Mouse (Mus musculus): ENCODE measurements around the gene Fcna. TPM values are rescaled to one million over a fixed set of nuclear protein-coding genes. Genes with fewer than 3 reads are reported as not detected.
A peak's percentile ranks its signal among the peaks of the same experiment; 100 is the strongest.

Gene Fcna
- total RNA-seq, 2 experiments from 2014 or later = 6.3 TPM

GRCm38 (mm10) chr2:25579737-25580460 lies 47.9 kb downstream of the Fcna start:
- DNase-seq = no peak
- intact Hi-C loops (cut with DNase I) = no loop called here

DNA sequence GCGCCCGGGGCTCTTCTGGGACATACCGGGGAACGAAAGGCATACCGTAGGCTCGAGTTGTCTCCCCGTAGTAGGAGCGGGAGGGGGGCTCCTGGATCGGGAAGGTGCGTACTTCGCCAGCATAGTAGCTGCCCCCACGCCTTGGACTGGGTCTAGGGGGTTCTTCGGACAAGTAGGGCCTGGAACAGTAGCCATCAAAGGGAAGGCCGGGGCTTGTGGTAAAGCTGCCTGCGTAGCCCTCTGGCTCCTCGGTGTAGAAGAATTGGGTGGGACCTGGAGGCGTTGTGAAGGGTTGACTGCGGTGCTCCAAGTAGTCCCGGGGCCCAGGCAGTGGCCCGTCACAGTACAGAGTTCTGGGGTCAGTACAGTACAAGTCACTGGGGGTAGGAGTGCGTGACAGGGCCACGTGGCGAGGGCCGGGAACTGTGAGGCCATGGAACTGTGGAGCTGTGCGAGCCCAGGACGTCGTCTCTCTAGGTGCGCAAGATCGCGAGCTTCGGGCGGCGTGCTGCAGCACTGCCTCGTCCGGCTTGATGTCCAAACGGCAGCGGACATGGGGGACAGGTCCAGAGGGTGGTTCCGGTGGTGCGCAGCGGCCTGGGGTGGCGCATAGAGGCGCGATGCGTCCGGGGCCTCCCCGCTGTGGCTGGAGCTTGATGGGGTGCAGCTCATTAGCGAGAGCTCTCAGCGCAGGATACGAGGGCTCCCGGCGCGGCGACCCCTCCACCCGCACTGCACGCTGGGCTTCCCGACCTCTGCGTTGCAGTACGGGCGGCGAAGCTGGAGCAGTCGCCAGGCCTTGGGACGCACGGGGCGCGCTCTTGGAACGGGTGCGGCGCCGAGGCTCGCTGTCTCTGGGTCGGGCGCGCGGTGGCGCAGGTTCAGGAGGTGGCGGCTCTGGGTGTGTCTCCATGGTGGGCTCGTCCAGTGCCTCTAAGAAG lies 48.8 kb downstream of the Fcna start:
- intact Hi-C loops (cut with DNase I) = no loop called here
- DNase-seq = no peak

GRCm38 (mm10) chr2:25577951-25578795 lies 49.7 kb downstream of the Fcna start:
- no peak for DNase-seq
- intact Hi-C loops (cut with DNase I) = no loop called here

- intact Hi-C loops (cut with DNase I) = no loop called here
- no peak for DNase-seq
Measured at GRCm38 (mm10) chr2:25576965-25577891, 50.6 kb downstream of the Fcna start.

- DNase-seq = no peak
- intact Hi-C loops (cut with DNase I) = no loop called here
Measured at GRCm38 (mm10) chr2:25576028-25576850, 51.6 kb downstream of the Fcna start.

GRCm38 (mm10) chr2:25575432-25576027 lies 52.3 kb downstream of the Fcna start:
- intact Hi-C loops (cut with DNase I) = no loop called here

More at GRCm38 (mm10) chr2:25575432-25576027, 52.3 kb downstream of the Fcna start:
- DNase-seq = peak; percentile 45 to 56

Other genes starting within 250 kb of the Fcna start
- 10 to 100 TPM; 16.1 to 17.0 TPM for gene Entpd2, start 232.2 kb downstream of the Fcna start, total RNA-seq (2021)
- gene Npdc1, start 228.7 kb downstream of the Fcna start, total RNA-seq (2021) = 10 to 100 TPM; 33.8 to 37.1 TPM
- not detected for gene Fut7, start 204.8 kb downstream of the Fcna start, total RNA-seq (2021)
- 10 to 100 TPM; 22.0 to 24.4 TPM for gene Abca2, start 199.3 kb downstream of the Fcna start, total RNA-seq (2021)
- gene Clic3, start 171.2 kb downstream of the Fcna start, total RNA-seq (2021) = 1 to 10 TPM; 3.0 to 3.9 TPM
- gene Paxx, start 166.9 kb downstream of the Fcna start, total RNA-seq (2021) = 10 to 100 TPM; 22.9 to 23.4 TPM
- 10 to 100 TPM; 30.9 to 38.6 TPM for gene Ptgds, start 158.0 kb downstream of the Fcna start, total RNA-seq (2021)
- not detected for gene Lcn12, start 134.1 kb downstream of the Fcna start, total RNA-seq (2021)
- gene Fbxw5, start 127.3 kb downstream of the Fcna start, total RNA-seq (2021) = 10 to 100 TPM; 92.0 to 96.2 TPM
- gene C8g, start 126.3 kb downstream of the Fcna start, total RNA-seq (2021) = under 1 TPM; 0.51 to 0.98 TPM
- gene Traf2, start 81.1 kb downstream of the Fcna start, total RNA-seq (2021) = 10 to 100 TPM; 16.6 to 16.7 TPM
- gene Edf1, start 70.2 kb downstream of the Fcna start, total RNA-seq (2021) = 100 to 1,000 TPM; 175 to 185 TPM
- gene Mamdc4, start 53.2 kb downstream of the Fcna start, total RNA-seq (2021) = 1 to 10 TPM; 3.0 to 5.2 TPM
- 10 to 100 TPM; 75.4 to 76.0 TPM for gene Phpt1, start 52.8 kb downstream of the Fcna start, total RNA-seq (2021)
- gene Ajm1, start 46.3 kb downstream of the Fcna start, total RNA-seq (2021) = under 1 TPM in 1 of 2 experiments, not detected in 1; 0.10 TPM
- gene Rabl6, start 19.5 kb downstream of the Fcna start, total RNA-seq (2021) = 10 to 100 TPM; 48.1 to 49.7 TPM
- not detected for gene Ccdc183, start 10.4 kb downstream of the Fcna start, total RNA-seq (2021)
- gene Tmem141, start 6.0 kb downstream of the Fcna start, total RNA-seq (2021) = 10 to 100 TPM; 16.6 to 22.5 TPM
- 1 to 10 TPM; 1.1 TPM for gene Lcn8, start 25.1 kb upstream of the Fcna start, total RNA-seq (2021)
- not detected for gene Lcn5, start 29.9 kb upstream of the Fcna start, total RNA-seq (2021)
- not detected for gene Lcn6, start 48.8 kb upstream of the Fcna start, total RNA-seq (2021)
- gene Lcn10, start 54.7 kb upstream of the Fcna start, total RNA-seq (2021) = not detected
- gene Obp2a, start 72.0 kb upstream of the Fcna start, total RNA-seq (2021) = not detected
- gene Bmyc, start 78.7 kb upstream of the Fcna start, total RNA-seq (2021) = 10 to 100 TPM; 12.0 to 12.6 TPM
- gene Obp2b, start 109.0 kb upstream of the Fcna start, total RNA-seq (2021) = not detected
- not detected for gene Lcn3, start 137.5 kb upstream of the Fcna start, total RNA-seq (2021)
- not detected for gene Lcn11, start 149.0 kb upstream of the Fcna start, total RNA-seq (2021)
- not detected for gene Gm13539, start 154.2 kb upstream of the Fcna start, total RNA-seq (2021)
- not detected for gene Glt6d1, start 187.8 kb upstream of the Fcna start, total RNA-seq (2021)
- gene Lcn9, start 195.1 kb upstream of the Fcna start, total RNA-seq (2021) = not detected
- not detected for gene Sohlh1, start 219.2 kb upstream of the Fcna start, total RNA-seq (2021)
- 1 to 10 TPM in 1 of 2 experiments, under 1 TPM in 1; 0.78 to 1.3 TPM for gene Kcnt1, start 235.7 kb upstream of the Fcna start, total RNA-seq (2021)